Mouse (Mus musculus): ENCODE data around the gene Lta. TPM values are rescaled to one million over a fixed set of nuclear protein-coding genes. Genes with fewer than 3 reads are reported as not detected.
A peak's percentile ranks its signal among the peaks of the same experiment; 100 is the strongest.
"Not testable (repeated sequence)": the region's sequence is repeated elsewhere in the genome, so short reads cannot be mapped to it uniquely, and the experiment has no call there.

Gene Lta
- total RNA-seq, 1 experiment from 2014 or later: not detected

DNA sequence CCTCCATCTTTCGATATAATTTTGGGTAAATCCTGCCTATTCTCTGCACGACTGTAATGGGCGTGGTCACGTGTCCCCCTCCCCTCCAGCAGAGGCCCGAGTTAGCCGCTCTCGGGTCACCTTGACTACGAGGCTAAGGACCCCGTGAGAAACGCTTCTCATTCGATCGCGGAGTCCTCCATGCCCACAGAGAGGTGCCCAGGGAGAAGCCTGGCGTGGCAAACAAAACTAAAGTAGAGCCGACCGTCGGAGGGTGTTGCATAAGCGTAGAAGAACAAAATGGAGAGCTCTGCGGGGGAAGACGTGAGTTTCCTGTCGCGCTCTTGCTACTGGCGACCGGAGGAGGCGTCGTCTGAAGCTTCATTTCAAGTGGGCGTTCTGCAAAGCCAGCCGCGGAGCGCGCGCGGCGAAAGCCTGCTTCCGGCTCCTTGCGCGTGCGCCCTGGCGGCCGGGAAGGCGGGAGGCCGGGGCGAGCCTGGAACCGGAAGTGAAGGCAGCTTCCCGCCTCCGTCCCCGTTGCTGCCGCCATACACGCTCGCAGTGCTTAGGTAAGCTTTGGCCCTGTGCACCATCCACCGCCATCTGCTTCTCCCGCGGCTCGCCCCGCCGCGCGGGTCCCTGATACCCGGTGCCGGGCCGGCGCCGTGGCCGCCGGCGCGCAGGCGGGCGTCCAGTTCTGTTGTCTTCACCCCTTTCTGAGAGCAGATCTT, 36.3 kb upstream of the Lta start, which contains the start of gene Ddx39b:
TSS of gene Ddx39b (plus strand) at position 442 of the 710 bp plus-strand sequence.
- ATAC-seq (replicated peaks; ENCODE audit: insufficient number of reproducible peaks, low FRiP score, low TSS enrichment, poor library complexity, severe bottlenecking): peak; percentile 55

DNA sequence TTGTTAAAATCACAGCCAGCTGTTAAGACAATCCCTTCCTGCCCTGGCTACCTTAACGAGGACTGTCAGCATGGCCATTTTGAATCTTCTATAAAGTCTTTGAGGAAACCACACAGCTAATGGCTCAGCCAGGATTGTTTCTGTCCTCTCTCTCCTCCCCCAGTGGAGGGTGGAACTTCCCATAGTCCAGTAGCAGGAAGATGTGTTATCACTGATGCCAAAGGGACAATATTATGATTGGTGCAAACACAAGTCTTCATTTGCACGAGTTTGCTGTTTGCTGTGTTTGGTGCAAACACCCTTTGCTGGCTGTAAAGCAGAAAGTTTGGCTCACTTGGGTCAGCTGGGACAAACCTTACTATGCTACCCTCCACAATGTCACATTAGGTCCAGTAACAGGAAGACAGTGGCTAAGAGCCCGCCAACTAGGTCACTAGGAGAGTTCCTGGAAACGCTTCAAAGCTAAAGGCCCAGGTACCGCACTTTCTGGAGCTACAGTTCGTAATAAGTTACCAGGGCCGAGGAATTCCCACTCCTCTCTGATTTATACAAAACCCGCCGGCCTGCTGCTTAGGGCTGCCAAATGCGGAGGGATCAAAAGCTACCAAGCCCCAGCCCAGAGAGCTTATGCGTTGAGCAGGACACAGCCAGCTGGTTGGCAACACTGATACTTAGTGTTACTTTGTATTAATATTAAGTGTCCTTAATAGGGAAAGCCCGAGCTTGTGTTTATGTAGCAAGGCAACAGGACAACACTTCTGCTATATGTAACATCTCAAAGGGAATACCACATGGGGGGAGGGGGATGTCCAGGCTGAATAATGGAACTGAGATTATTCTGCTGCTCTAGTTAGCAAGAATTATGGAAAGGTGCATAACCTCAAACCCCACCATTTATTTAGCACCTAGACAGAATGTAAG, 35.5 kb upstream of the Lta start:
- no peak for ATAC-seq (replicated peaks; ENCODE audit: insufficient number of reproducible peaks, low FRiP score, low TSS enrichment, poor library complexity, severe bottlenecking)

DNA sequence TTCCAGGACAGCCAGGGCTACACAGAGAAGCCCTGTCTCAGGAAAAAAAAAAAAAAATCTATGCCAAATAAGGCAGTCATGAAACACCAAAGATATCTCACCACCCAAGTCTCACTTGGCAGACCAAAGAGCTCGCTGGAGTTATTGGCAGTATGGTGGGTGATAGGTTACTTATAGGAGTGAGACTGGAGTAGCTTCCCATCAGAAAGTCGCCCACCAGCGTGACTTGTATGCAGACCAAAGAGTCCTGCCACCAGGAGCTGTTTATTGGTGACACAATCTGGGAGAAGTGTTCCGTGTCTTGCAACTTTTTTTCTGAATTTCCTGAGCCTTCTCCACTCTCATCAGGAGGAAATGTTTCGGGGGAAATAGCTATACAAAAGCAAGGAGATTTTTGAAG, 34.5 kb upstream of the Lta start:
- no peak for ATAC-seq (replicated peaks; ENCODE audit: insufficient number of reproducible peaks, low FRiP score, low TSS enrichment, poor library complexity, severe bottlenecking)

DNA sequence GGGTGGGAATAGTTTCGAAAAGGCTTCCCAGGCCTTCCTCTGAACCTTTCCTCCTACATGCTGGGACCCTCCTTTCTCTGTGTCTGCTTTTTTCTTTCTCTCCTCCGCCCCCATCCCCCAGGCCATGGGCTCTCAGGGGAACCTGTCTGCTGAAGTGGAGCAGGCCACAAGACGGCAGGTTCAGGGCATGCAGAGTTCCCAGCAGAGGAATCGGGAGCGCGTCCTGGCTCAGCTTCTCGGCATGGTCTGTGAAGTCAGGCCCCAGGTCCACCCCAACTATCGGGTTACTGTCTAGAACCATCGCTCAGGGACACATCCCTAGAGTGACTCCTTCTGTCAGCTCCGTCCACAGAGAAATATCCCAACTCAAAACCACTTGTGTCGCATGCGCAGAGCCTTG, 32.4 kb upstream of the Lta start:
- ATAC-seq (replicated peaks; ENCODE audit: insufficient number of reproducible peaks, low FRiP score, low TSS enrichment, poor library complexity, severe bottlenecking): no peak

DNA sequence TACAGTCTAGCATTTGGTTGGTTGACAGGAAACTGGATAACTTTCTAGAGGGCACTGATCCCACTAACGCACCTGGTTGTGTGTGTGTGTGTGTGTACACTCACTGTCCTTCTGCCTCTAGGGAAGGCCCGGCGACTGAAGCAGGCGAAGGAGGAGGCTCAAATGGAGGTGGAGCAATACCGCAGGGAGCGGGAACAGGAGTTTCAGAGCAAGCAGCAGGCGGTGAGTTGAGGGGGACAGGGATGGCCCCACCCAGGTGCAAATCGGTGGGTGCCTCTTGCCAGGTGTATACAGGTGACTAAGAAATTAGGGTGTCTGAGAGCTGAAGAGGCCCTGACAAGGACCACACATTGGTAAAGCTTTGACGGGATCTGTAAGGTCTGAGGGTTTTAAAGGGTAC, 31.8 kb upstream of the Lta start:
- ATAC-seq (replicated peaks; ENCODE audit: insufficient number of reproducible peaks, low FRiP score, low TSS enrichment, poor library complexity, severe bottlenecking): no peak

DNA sequence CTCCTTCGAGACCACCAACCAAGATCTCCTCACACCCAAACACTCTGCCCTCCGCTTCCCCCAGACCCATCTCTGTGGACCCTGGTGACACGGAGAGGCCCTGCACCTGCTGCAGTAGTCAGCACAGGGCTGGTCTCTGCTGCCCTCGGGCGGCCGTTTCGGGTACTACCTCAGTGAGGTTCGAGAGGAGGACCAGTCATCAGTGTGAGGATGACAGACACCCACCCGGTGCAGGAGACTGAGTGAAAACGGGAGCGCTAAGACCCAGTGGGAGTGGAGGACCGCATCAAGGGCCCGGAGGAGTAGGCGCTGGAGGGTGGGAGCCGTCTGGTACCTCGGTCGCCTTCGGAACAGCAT, 31.2 kb upstream of the Lta start:
- ATAC-seq (replicated peaks; ENCODE audit: insufficient number of reproducible peaks, low FRiP score, low TSS enrichment, poor library complexity, severe bottlenecking): peak; percentile 56

DNA sequence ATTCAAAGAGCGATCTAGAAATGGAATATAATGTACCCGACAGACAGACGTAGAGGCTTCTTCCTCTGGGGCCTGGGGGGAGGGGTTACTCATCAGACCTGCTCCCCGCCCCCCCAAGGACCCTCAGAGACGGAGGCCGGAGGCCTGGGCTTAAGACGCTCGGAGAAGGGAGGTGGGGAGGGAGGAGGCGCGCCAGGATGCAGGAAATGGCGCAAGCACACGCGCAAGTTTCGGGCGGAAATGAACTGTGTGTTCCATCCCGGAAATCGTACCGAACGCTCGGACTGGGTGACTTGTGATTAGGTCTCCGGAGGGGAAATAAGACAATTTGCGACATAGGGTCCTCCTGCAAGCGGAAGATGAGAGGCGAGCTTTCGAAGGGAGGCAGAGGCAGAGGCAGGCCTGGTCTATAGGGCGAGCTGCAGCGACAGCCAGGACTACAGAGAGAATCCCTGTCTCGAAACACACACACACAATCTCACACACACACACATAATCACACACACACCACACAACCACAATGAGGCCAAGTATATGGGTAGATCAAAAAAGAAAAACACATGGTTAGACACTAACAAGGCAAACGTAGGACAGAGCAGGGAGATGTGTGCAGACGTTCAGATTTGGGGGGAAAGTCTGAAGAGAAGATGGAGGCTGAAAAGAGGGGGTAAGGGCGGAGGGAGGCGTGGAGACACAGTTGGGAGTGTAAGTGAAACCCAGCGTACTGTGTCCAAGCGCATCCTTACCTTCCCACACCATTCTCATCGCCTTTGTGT, 30.7 kb upstream of the Lta start, which contains the start of gene Nfkbil1:
TSS of gene Nfkbil1 (minus strand) at position 179 of the 776 bp plus-strand sequence.
- ATAC-seq (replicated peaks; ENCODE audit: insufficient number of reproducible peaks, low FRiP score, low TSS enrichment, poor library complexity, severe bottlenecking): peak; percentile 66

DNA sequence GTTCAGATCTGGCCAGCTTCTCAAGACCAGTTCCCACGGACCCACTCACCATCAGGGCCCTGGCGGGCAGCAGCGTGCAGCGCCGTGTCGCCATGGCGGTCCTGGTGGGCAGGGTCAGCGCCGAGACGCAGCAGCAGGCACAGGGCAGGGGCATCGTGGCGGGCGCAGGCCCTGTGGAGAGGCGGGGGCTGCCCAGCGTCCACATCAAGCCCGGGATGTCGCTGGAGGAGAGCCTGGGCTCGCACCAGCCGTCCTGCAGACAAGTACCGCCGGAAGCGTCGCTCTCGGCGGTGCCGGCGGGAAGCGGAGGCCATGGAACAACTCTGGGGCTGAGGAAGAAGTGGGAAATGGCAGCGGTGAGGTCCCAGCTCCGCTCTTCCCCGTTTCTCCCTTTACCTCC, 29.8 kb upstream of the Lta start:
- no peak for ATAC-seq (replicated peaks; ENCODE audit: insufficient number of reproducible peaks, low FRiP score, low TSS enrichment, poor library complexity, severe bottlenecking)

DNA sequence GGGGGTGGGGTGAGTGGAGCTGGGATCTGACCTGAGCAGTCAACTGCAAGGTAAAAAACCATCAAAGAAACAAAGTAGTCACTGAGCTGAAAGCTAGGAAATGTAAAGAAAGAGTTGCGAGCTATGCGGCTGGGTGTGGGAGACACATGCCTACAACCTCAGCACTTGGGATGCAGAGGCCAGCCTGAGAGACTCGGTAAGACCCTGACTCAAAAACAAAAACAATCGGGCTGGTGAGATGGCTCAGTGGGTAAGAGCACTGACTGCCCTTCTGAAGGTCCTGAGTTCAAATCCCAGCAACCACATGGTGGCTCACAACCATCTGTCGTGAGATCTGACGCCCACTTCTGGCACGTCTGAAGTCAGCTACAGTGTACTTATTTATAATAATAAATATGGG, 28.9 kb upstream of the Lta start:
- ATAC-seq (replicated peaks; ENCODE audit: insufficient number of reproducible peaks, low FRiP score, low TSS enrichment, poor library complexity, severe bottlenecking): not testable (repeated sequence)

DNA sequence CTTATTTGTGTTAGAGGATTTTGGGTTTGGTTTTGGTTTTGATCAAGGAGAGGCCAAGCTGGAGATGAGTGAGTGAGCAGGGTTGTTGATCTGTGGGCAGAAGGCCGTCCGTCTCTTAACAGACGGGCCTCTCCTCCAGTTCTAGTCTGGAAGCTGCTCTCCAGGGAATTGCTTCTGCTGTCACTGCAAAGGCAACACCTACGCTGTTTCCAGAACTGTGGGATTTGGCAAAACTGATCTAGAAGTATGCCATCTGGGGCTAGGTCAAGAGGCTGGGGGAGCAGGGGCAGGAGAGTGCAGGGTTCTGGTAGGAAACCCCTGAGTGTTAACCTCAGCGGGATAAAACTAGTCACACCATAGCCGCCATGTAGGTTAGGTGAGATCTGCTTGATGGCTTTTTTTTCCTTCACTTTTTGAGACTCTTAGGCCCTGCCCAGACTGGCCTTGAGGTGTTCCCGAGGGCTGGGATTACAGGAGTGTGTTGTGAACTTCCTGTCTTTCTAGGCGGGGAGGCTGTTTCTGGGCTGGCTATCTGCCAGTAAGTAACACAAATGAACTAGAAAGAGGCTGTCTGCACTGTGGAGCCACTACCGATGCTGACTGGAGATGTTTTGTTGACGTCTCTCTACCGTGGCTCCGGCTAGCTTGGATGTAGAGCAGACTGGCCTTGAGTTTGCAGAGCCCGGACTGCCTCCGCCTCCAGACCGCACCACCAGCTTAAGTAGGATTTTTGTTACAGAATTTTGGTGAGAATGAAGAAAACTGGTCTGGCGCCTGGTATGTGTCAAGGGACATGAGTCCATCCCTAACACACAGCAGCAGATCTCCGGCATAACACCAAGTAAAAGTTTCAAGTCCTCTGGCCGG, 28.2 kb upstream of the Lta start, which contains the start of gene Atp6v1g2:
TSS of gene Atp6v1g2 (plus strand) at position 547 of the 867 bp plus-strand sequence.
- ATAC-seq (replicated peaks; ENCODE audit: insufficient number of reproducible peaks, low FRiP score, low TSS enrichment, poor library complexity, severe bottlenecking): no peak

DNA sequence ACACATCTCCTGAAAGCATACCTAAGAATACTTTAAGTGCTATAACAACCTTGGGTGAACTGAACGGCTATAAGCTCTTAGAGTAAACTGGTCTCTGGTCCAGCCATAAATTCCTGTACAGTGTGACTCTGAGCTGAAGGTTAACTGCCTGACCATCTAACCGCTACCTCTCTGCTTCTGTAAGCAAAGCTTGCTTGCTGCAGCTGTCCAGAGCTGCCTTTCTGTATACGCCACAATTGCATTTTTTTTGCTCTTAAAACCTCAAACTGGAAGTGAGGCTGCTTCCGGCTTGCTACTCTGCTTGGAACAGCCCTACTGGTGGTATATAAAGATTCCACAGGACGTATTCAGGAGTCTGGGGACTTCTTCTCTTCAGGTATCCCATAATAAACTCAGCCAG, 27.5 kb upstream of the Lta start:
- ATAC-seq (replicated peaks; ENCODE audit: insufficient number of reproducible peaks, low FRiP score, low TSS enrichment, poor library complexity, severe bottlenecking): no peak

DNA sequence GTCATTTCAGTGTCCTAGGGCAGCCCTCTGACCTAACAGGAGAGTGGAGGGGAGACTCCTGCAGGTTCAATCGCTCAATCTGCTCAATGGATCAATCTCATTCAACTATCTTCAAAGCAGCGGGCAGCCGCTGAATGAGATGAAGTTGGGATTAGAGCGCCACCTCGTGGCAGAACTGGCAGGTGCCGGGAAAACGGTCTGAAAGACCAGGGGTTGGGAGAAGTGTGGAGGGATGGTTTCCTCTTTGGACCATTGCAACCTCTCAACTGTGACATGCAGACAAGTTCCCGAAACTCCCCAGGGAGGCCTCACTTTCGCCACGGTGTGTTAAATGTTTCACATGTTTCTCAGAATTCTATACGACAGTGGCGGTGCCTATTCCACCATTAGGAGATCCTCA, 26.9 kb upstream of the Lta start:
- peak; percentile 33; the same call in 1 of the 2 replicates for ATAC-seq (replicated peaks; ENCODE audit: insufficient number of reproducible peaks, low FRiP score, low TSS enrichment, poor library complexity, severe bottlenecking)

DNA sequence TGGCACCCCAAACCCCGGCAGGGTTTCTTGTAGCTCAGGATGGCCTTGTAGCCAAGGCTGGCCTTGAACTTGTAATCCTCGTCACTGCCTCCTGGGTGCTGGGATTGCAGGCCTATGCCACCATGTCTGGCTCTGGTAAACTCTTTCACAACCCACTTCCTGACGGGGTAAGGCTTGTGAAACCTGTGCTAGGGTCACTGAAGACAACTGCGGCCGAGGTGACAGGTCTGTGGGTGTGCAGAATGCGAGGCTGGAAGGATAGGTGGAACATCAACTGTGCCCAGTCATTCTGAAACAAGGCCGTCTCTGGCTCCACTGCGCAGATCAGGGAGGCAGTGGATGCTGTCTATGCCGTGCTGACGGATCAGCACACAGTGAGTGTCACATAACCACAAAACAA, 25.9 kb upstream of the Lta start:
- ATAC-seq (replicated peaks; ENCODE audit: insufficient number of reproducible peaks, low FRiP score, low TSS enrichment, poor library complexity, severe bottlenecking): peak; percentile 51

DNA sequence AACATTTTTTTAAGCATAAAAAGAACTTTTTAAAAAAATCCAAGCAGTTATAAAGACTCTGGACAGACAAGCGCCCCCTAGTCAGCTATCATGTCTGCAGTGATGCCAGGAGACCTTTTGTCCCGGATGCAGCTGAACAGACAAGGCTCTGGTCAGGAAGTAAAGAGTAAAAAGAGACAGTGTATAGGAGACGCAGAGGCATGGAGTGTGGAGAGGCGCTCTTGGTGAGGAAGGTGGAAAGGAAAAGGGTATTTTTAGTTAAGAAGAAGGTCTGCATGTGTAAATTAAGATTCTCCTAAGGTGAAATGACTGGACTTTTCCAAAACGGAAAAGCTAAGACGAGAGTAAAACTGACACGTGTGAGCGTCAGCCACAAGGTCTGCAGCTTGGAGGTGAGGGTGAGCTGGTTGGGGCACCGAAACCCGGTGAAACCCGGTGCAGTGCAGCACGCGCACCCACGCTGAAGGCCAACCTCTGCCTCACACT, 21.5 kb upstream of the Lta start:
- no peak for ATAC-seq (replicated peaks; ENCODE audit: insufficient number of reproducible peaks, low FRiP score, low TSS enrichment, poor library complexity, severe bottlenecking)

DNA sequence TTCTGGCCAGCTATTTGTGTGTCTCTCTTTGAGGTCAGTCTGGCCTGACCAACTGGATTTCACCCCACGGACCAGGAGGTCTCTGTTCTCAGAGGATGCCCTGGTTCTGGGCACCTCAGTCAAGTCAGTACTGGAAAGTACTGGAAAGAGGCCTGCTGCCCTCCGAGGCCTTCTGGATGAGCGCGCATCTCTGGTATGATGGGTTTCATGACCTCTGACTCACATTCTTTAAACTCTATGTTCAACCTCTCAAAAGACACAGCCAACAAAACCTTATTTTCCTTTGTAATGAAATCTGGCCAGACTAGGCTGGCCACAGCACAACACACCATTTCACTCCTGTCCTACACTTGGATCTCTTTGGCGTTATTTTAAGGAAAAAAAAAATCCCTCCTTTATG, 20.3 kb upstream of the Lta start:
- no peak for ATAC-seq (replicated peaks; ENCODE audit: insufficient number of reproducible peaks, low FRiP score, low TSS enrichment, poor library complexity, severe bottlenecking)

DNA sequence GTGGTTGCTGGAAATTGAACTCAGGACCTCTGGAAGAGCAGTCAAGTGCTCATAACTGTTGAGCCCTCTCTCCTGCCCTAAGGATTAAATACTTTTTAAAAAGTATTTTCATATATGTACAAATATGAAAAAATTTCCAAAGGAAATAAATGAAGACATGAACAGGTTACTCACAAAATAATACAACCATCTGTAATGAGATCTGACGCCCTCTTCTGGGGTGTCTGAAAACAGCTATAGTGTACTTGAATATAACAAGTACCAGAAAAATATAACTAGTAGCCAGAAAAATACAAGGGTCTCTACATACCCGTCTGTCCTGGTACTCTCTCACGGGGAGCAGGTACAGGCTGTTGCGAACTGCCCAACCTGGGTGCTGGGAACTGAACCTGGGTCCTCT, 19.5 kb upstream of the Lta start:
- no peak for ATAC-seq (replicated peaks; ENCODE audit: insufficient number of reproducible peaks, low FRiP score, low TSS enrichment, poor library complexity, severe bottlenecking)

DNA sequence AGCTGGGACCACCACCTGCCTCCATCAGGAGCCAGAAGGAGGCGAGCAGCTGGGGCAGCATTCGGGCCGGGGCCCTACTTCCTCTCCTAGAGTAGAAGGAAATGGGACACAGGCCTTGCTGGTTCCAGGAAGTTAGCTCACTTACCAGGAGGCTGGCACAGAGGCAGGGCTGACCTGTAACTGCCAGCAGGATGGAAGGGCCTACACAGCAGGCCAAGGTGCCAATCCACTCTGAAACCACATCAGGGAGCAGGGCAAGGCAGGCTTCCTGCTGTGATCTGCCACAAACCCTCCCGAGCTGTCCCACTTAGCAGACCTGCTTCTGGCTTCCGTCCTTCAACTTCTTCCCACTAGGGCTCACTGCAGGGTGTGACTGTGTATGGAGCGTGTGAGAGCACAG, 17.1 kb upstream of the Lta start:
- peak; percentile 40; the same call in 1 of the 2 replicates for ATAC-seq (replicated peaks; ENCODE audit: insufficient number of reproducible peaks, low FRiP score, low TSS enrichment, poor library complexity, severe bottlenecking)

All from monocyte, adult 5-6 weeks (primary cell).